Mouse (Mus musculus) erythroblast, embryonic 14.5 days (primary cell): Measurements from ENCODE around the gene Luzp2.

Experiments
- GATA1 ChIP-seq: IDR thresholded peaks from 2 replicates; pipeline ENCODE4 v1.6.1; 2012; ENCODE audit warnings: low read length, inconsistent platforms, mixed read lengths
- TAL1 ChIP-seq: IDR thresholded peaks from 3 replicates; pipeline ENCODE4 v1.6.1; 2012; ENCODE audit warnings: low read length, inconsistent platforms, mixed read lengths

DNA sequence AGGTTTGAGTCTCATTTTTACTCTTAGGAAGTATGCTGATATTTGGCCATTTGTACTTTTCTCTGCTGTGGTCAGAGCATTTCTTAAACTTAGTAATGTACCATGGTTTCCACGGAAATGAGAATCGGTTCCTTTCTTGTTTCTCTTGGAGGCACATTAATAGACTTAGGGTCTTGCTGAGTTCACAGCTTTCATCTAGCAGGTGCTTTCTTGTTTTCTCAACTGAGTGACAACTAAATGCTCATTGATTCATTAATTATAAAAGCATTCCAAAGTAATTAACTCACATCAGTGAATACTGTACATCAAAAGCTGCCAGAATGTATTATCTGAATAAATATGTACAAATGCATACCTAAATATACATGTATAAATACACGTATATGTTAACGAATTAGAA lies 127.4 kb downstream of the Luzp2 start:
- TF ChIP-seq GATA1, result no peak
- no peak for TF ChIP-seq TAL1
